Mouse (Mus musculus): Measurements from ENCODE around the gene Clhc1.

Clhc1 gene

DNA sequence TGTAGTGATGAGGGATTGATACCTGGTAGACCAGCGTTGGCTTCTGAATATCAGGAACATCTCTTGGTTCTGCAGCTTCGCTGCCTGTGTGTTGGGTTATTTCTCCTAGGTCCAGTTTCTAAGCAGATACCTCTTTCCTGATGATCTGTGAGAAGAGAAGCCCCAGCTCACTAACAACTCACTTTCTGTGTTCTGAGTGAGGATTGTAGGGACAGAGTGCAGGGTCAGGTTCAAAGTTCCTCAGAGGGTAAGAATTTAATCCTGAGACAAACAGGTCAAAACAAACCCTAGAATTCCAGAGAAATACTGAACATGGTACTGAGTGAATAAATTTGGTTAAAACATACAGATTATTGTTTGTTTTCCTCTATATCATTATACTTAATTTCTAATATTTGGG lies 15.7 kb downstream of the Clhc1 start:
- no peak for DNase-seq

DNA sequence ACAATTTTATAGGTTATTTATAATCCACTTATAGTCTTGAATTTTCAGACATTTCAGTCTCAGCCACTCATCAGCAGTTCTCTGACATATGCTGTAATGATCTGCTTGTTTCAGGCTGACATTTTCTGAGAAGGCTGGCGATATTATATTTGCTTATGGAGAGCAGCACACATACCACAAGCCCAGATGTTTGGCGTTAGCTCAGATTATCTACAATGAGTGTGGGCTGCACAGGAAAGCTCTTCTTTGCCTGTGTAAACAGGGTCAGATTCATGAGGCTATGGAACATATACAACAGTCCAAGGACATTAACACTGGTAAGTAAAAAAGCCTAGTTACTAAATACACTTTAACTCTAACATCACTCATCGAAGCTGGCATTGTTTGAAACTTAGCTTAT lies 23.8 kb downstream of the Clhc1 start:
- DNase-seq, result no peak

DNA sequence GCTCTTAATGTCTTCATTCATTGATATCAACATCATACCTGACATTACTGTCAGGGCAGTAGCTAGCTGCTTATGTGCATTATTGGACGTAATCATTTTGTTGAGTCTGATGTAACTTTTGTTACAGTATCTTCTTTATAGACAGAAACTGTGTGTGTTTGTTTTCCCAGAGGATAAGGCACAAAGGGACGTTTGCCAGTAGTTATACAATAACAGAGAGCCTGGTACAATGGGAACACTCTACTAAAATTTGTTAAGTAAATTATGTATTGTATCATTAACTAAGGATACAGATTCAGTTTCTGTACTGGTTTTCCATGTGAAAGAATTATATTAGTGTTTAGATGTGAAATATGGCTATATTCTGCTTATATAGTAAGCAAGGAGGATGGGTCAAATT lies 24.9 kb downstream of the Clhc1 start:
- no peak for DNase-seq

DNA sequence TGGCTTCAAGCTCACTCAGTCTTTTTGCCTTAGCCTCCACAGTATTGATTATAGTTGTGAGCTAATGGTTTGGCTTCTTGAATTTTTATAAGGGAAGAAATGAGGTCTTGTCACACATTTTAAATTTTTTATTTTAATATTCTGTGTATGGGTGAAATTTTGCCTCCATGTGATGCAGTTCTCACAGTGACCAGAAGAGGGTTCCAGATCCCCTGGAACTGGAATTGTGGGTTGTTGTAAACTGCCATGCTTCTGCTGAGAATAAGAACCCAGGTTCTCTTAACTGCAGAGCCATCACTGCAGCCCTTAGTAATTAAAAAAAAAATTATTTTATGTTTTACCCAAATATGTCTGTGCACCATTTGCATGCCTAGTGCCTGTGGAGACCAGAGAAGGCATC lies 31.9 kb downstream of the Clhc1 start:
- no peak for DNase-seq

DNA sequence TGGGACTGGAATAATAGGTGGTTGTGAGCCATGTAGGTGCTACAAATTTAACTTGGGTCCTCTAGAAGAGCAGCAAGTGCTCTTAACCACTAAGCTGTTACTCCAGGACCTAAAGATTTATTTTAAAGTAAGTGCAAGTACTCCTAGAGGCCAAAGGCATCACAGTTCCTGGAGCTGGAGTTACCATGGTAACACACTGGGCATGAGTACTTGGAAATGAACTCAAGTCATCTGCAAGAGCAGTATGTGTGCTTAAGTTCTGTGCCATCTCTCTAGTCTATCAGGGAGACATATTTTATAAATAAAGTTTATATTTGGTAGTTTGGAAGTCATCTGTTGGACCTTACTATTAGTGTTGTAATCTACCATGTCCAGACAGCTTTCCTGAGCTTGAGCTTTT lies 47.5 kb downstream of the Clhc1 start:
- DNase-seq, result no peak

DNA sequence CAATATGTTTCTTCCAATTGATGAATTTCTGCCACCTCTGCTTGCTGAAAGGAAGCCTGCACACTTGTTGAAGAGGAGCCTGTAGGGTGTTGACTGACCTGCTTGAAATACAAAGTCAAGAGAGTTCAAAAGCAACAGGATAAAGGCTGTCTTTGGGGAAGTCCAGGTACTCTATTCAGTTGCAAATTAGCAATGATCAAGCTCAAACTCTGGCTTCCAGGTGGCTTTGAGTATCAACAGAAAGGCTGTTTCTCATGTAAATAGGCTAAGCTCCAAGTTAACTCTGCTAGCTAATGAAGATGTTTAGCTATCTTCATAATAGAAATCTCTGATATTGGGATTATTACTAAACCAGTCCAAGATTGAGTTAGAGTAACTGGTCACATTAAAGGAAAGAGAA lies 49.4 kb downstream of the Clhc1 start:
- no peak for DNase-seq

GRCm38 (mm10) chr11:29599000-29599399 lies 51.2 kb downstream of the Clhc1 start:
- no peak for DNase-seq

- no peak for DNase-seq
Measured at GRCm38 (mm10) chr11:29603581-29603980, 55.8 kb downstream of the Clhc1 start.

GRCm38 (mm10) chr11:29607465-29607990 lies 59.8 kb downstream of the Clhc1 start:
- no peak for DNase-seq

GRCm38 (mm10) chr11:29609756-29610468 lies 62.2 kb downstream of the Clhc1 start:
- DNase-seq, result no peak

DNA sequence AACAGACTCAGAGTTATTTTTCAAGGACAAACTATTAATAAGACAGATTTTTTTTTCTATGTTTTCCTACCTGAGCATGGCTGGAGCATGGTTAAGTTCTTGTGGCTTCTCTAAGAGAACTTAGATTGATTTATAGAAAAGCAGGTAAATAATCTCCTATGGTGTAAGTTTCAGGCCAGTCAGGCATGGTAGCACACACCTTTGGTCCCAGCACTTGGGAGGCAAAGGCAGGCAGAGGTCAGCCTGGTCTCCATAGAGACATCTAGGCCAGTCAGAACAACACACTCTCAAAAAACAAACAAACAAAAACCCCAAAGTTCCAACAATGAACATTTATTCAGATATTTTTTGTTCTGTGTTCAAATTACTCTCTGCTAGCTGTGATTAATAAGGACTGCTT lies 64.3 kb downstream of the Clhc1 start:
- DNase-seq, result no peak

DNA sequence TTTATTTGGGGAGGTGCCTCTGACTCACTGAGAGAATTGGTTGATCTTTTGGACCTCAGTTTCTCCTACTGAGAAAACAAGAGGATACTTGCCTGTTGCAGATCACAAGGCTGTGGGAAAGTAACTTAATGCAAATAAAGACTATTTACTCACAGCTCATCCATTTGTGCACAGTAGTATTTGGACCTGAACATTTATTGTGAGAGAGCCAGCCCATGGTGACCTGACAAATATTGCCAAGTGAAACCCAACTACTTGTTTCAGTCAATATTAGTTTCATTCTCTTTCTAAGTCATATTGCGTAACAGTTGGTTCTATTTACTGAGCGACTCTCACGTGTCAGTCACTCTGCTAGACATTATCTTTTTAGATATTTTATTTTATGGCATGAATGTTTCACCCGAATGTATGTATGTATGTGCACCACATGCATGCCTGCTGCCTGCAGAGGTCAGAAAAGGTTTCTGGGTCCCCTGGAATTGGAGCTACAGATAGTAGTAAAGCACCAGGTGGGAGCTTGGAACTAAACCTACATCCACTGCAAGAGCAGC lies 65.5 kb downstream of the Clhc1 start:
- DNase-seq, result no peak

DNA sequence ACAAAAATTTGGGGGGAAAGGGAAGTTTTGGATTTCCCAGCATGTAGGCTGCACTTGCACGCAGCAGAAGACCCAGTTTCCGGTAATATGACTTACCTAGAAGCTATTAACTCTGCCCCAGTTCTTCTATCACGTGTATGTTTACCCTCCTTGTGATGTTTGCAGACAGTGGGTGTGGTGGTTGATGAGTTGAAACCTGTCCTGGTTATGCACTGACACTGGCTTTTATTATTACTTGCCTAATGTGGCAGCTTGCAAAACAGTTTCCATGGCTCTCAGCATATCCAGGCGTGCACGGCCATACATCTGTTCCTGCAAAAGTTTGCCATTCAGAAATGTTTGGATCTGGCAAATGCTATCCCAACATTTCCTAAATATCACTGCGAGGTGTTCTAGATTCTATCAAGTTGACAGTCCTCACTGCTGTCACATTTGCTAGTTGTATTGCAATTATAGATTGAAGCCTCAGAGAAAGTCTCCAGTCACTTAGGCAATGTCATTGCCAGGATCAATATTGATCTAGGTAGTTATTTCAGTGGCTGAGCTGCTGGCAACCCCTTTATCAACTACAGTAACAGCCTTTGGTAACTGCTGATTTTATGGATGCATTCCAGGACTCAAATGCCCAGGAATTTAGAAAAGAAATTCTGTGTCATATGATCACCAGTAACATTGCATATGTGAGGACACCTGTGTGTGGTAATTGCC lies 66.6 kb downstream of the Clhc1 start:
- no peak for DNase-seq

- DNase-seq, result peak; percentile 27
Measured at GRCm38 (mm10) chr11:29622030-29622790, 74.5 kb downstream of the Clhc1 start.

DNA sequence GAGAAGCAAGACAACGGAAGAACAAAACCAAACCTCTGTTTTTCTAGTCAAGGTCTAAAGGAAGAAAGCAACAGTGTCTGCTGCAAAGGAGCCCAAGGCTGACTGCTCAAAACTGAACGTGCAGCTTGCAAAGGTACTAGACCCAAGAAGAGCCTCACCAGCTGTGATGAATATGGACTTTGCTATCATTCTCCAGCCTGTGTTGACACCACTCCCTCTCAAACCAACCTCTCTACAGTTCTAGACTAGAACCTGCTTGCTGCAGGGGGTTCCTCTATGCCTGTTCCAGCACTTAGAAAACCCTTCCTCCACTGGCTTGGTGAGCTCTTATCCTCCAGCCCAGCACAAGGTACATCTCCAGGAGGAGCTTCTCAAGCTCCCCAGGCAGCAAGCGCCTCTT lies 75.6 kb downstream of the Clhc1 start:
- DNase-seq, result no peak

GRCm38 (mm10) chr11:29626541-29626940 lies 78.8 kb downstream of the Clhc1 start:
- DNase-seq, result no peak

GRCm38 (mm10) chr11:29627706-29628105 lies 80.0 kb downstream of the Clhc1 start:
- no peak for DNase-seq

All from cerebellum, adult 11-12 months (tissue).